Mouse (Mus musculus): Measurements from ENCODE around the gene Chdh. TPM values are rescaled to one million over a fixed set of nuclear protein-coding genes. Genes with fewer than 3 reads are reported as not detected.

Gene Chdh
- total RNA-seq, 2 experiments from 2014 or later, result 2.2 to 2.5 TPM

GRCm38 (mm10) chr14:29988337-29988736 lies 20.5 kb upstream of the Chdh start:
- no peak for TF ChIP-seq CTCF (conservative IDR thresholded peaks at IDR 0.05)
- no peak for DNase-seq (ENCODE audit: low spot score in 2 of 2)
- Histone ChIP-seq H3K27ac (no peak overlapping the region), H3K4me3 (no peak overlapping the region)

GRCm38 (mm10) chr14:29994976-29995375 lies 13.8 kb upstream of the Chdh start:
- Histone ChIP-seq H3K27ac (no peak overlapping the region), H3K4me3 (no peak overlapping the region)
- no peak for DNase-seq (ENCODE audit: low spot score in 2 of 2)
- TF ChIP-seq CTCF (conservative IDR thresholded peaks at IDR 0.05), result no peak

GRCm38 (mm10) chr14:29996000-29996751 lies 12.6 kb upstream of the Chdh start:
- no peak overlapping the region for H3K4me3 ChIP-seq
- DNase-seq (ENCODE audit: low spot score in 2 of 2), result no peak
- no peak for TF ChIP-seq CTCF (conservative IDR thresholded peaks at IDR 0.05)
- no peak overlapping the region for H3K27ac ChIP-seq

- no peak for DNase-seq (ENCODE audit: low spot score in 2 of 2)
- Histone ChIP-seq H3K27ac (no peak overlapping the region), H3K4me3 (no peak overlapping the region)
- TF ChIP-seq CTCF (conservative IDR thresholded peaks at IDR 0.05), result no peak
Observed at GRCm38 (mm10) chr14:29997345-29997744, 11.5 kb upstream of the Chdh start.

- Histone ChIP-seq H3K27ac (no peak overlapping the region), H3K4me3 (no peak overlapping the region)
- no peak for DNase-seq (ENCODE audit: low spot score in 2 of 2)
- TF ChIP-seq CTCF (conservative IDR thresholded peaks at IDR 0.05), result no peak
Observed at GRCm38 (mm10) chr14:29998747-29999474, 9.9 kb upstream of the Chdh start.

GRCm38 (mm10) chr14:29999475-29999811 lies 9.4 kb upstream of the Chdh start:
- H3K4me3 ChIP-seq, result no peak overlapping the region

GRCm38 (mm10) chr14:30009864-30010560 lies 1.2 kb downstream of the Chdh start:
- no peak for TF ChIP-seq CTCF (conservative IDR thresholded peaks at IDR 0.05)
- DNase-seq (ENCODE audit: low spot score in 2 of 2), result peak; percentile 60 to 72
- H3K4me3 ChIP-seq, result peak overlapping the region; percentile 46; the same call in 1 of the 2 replicates
- peak overlapping the region; percentile 85 for H3K27ac ChIP-seq

More at GRCm38 (mm10) chr14:29999475-29999811, 9.4 kb upstream of the Chdh start:
- H3K27ac ChIP-seq, result no peak overlapping the region
- DNase-seq (ENCODE audit: low spot score in 2 of 2), result no peak
- no peak for TF ChIP-seq CTCF (conservative IDR thresholded peaks at IDR 0.05)

GRCm38 (mm10) chr14:30011886-30012560 lies 3.2 kb downstream of the Chdh start:
- H3K4me3 ChIP-seq, result no peak overlapping the region
- no peak for TF ChIP-seq CTCF (conservative IDR thresholded peaks at IDR 0.05)
- peak; percentile 46 to 52 for DNase-seq (ENCODE audit: low spot score in 2 of 2)
- peak overlapping the region; percentile 85 for H3K27ac ChIP-seq

GRCm38 (mm10) chr14:30014487-30014886 lies 5.7 kb downstream of the Chdh start:
- no peak for DNase-seq (ENCODE audit: low spot score in 2 of 2)
- no peak for TF ChIP-seq CTCF (conservative IDR thresholded peaks at IDR 0.05)
- Histone ChIP-seq H3K27ac (no peak overlapping the region), H3K4me3 (no peak overlapping the region)

GRCm38 (mm10) chr14:30015008-30015407 lies 6.2 kb downstream of the Chdh start:
- no peak for DNase-seq (ENCODE audit: low spot score in 2 of 2)
- Histone ChIP-seq H3K27ac (no peak overlapping the region), H3K4me3 (no peak overlapping the region)
- TF ChIP-seq CTCF (conservative IDR thresholded peaks at IDR 0.05), result no peak

GRCm38 (mm10) chr14:30016666-30017065 lies 7.8 kb downstream of the Chdh start:
- H3K4me3 ChIP-seq, result no peak overlapping the region
- no peak for DNase-seq (ENCODE audit: low spot score in 2 of 2)
- TF ChIP-seq CTCF (conservative IDR thresholded peaks at IDR 0.05), result no peak
- H3K27ac ChIP-seq, result no peak overlapping the region

- Histone ChIP-seq H3K27ac (no peak overlapping the region), H3K4me3 (no peak overlapping the region)
- no peak for DNase-seq (ENCODE audit: low spot score in 2 of 2)
- TF ChIP-seq CTCF (conservative IDR thresholded peaks at IDR 0.05), result no peak
Observed at GRCm38 (mm10) chr14:30017794-30018462, 9.1 kb downstream of the Chdh start.
